In the genomic region with DNA sequence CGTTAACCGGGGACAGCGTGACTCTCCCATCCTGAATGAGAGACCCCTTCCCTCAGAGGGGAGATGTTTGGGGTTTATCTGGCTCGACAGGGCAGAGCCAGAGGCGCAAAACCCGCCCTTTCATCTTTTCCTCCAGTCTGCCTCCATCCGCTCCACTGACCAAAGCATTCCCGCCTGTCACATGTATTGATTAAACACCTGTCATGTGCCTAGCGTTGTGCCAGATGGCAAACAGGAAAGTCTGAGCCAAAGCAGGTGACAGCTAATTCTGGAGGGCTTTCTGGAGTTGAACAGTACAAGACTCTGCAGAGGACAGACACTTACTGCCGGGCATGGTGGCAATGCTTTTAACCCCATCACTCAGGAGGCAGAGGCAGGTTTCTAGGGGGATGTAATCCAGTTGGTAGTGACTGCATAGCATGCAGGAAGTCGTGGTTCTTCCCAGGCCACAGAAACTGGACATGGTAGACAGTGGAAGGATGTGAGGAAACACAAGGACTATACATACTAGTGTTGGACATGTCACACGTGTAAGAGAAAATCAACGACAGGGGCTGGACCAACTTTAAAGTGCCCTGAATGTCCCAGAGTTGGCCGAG, we compare ENCODE assay signal across 8 mouse cellular contexts. TPM values are rescaled to one million over a fixed set of nuclear protein-coding genes. Genes with fewer than 3 reads are reported as not detected.
A peak's percentile ranks its signal among the peaks of the same experiment; 100 is the strongest.
DNase-seq lines count a peak whose midpoint lies in the region; ATAC-seq and TF ChIP-seq lines count a peak whose summit lies in the region.

No protein-coding gene starts in this region.

- no peaks in the 10 kb centered on the region for H3K9me3 ChIP-seq in G1E (replicated peaks)
- H3K9me3 ChIP-seq in forebrain, embryonic 10.5 days, result no peaks in the 10 kb centered on the region
- H3K9me3 ChIP-seq in kidney, embryonic 15.5 days (replicated peaks), result no peaks in the 10 kb centered on the region
- no peaks in the 10 kb centered on the region for H3K9me3 ChIP-seq in midbrain, embryonic 10.5 days (replicated peaks)

- no peak for ATAC-seq in G1E (ENCODE audit: extremely low read depth, insufficient number of reproducible peaks, low FRiP score, poor library complexity, severe bottlenecking)
- no peak for ATAC-seq in kidney, embryonic 15.5 days (replicated peaks; ENCODE audit: low FRiP score)
- ATAC-seq in activated CD4-positive, CD25-positive, alpha-beta regulatory T cell, adult 4 months, result no peak

- DNase-seq in cerebellum, adult 11-12 months, result peak; percentile 56
- no peak for DNase-seq in cerebellum, postnatal 4 days (ENCODE audit: low spot score in 2 of 2)
- peak; percentile 35 for DNase-seq in G1E (ENCODE audit: low spot score)
- peak; percentile 42 for DNase-seq in forebrain, embryonic 10.5 days (ENCODE audit: extremely low spot score, low spot score)
- DNase-seq in midbrain, embryonic 10.5 days (ENCODE audit: low spot score), result no peak
- DNase-seq in adrenal gland, adult 18-20 months (ENCODE audit: low spot score in 2 of 2), result no peak

- WGBS in forebrain, embryonic 10.5 days, result 20% methylated on average over 14 of the region's 14 CpGs
- WGBS in kidney, embryonic 15.5 days, result 9% methylated on average over 14 of the region's 14 CpGs
- WGBS in midbrain, embryonic 10.5 days, result 20% methylated on average over 14 of the region's 14 CpGs

- H3K27me3 ChIP-seq in G1E (ENCODE audit: insufficient read depth, low read length), result no peaks in the 10 kb centered on the region
- no peaks in the 10 kb centered on the region for H3K27me3 ChIP-seq in forebrain, embryonic 10.5 days (ENCODE audit: poor library complexity, severe bottlenecking)
- H3K27me3 ChIP-seq in kidney, embryonic 15.5 days, result no peaks in the 10 kb centered on the region
- H3K27me3 ChIP-seq in midbrain, embryonic 10.5 days (ENCODE audit: low read depth, poor library complexity, severe bottlenecking), result peaks cover 5% of the 10 kb centered on the region

- peaks cover 41% of the 10 kb centered on the region for H3K36me3 ChIP-seq in G1E (replicated peaks)
- peaks cover 9% of the 10 kb centered on the region for H3K36me3 ChIP-seq in forebrain, embryonic 10.5 days (replicated peaks)
- H3K36me3 ChIP-seq in kidney, embryonic 15.5 days, result peaks cover 5% of the 10 kb centered on the region; the same call in 1 of the 2 replicates
- H3K36me3 ChIP-seq in midbrain, embryonic 10.5 days, result no peaks in the 10 kb centered on the region

- peak overlapping the region; percentile 80 for H3K4me3 ChIP-seq in G1E (ENCODE audit: low read depth, low read length)
- peak overlapping the region; percentile 71 for H3K4me3 ChIP-seq in forebrain, embryonic 10.5 days
- H3K4me3 ChIP-seq in kidney, embryonic 15.5 days (replicated peaks), result peak overlapping the region; percentile 57
- H3K4me3 ChIP-seq in midbrain, embryonic 10.5 days, result peak overlapping the region; percentile 84

- H3K4me2 ChIP-seq in kidney, embryonic 15.5 days, result peak overlapping the region; percentile 71

- no peak for TF ChIP-seq CTCF in G1E (IDR thresholded peaks at IDR 0.05; ENCODE audit: low read depth, low read length)

- peak overlapping the region; percentile 94 for H3K27ac ChIP-seq in forebrain, embryonic 10.5 days
- H3K27ac ChIP-seq in kidney, embryonic 15.5 days, result peak overlapping the region; percentile 88
- H3K27ac ChIP-seq in midbrain, embryonic 10.5 days (replicated peaks), result peak overlapping the region; percentile 96

- peaks cover 59% of the 10 kb centered on the region for H3K4me1 ChIP-seq in G1E (ENCODE audit: insufficient read depth, low read depth, low read length)
- H3K4me1 ChIP-seq in forebrain, embryonic 10.5 days, result peaks cover 44% of the 10 kb centered on the region
- peaks cover 34% of the 10 kb centered on the region for H3K4me1 ChIP-seq in kidney, embryonic 15.5 days
- H3K4me1 ChIP-seq in midbrain, embryonic 10.5 days, result peaks cover 51% of the 10 kb centered on the region

- H3K9ac ChIP-seq in kidney, embryonic 15.5 days, result peak overlapping the region; percentile 72

RNA-seq across cellular contexts. Expression of a gene that starts 0.7 kb away (rescaled TPM):
- total RNA-seq in G1E (2014; fragmentation: Nextera tagmentation) (69.9 and 72.8 TPM in 2 replicates), G1E (2017) (32.5 and 34.9 TPM in 2 replicates)
- polyA plus RNA-seq in G1E (2012), result 31.7 and 37.0 TPM in 2 replicates
- 14.9 and 16.5 TPM in 2 replicates for polyA plus RNA-seq in forebrain, embryonic 10.5 days (2016; fragmentation: Nextera tagmentation; extraction: Ambion mirVana)
- 23.2 and 27.1 TPM in 2 replicates for polyA plus RNA-seq in kidney, embryonic 15.5 days (2015; fragmentation: Nextera tagmentation; extraction: Ambion mirVana)
- 10.2 and 13.3 TPM in 2 replicates for polyA plus RNA-seq in midbrain, embryonic 10.5 days (2016; fragmentation: Nextera tagmentation; extraction: Ambion mirVana)
- 10 to 100 TPM; 12.6 to 14.3 TPM for total RNA-seq in adrenal gland, adult 18-20 months (2021)
- polyA plus RNA-seq in activated CD4-positive, CD25-positive, alpha-beta regulatory T cell, adult 4 months (2017; shearing (Covaris generic)), result 10 to 100 TPM in 1 of 2 experiments, 1 to 10 TPM in 1; 7.8 to 10.3 TPM

RNA-seq across cellular contexts. Expression of a gene that starts 18.6 kb away (rescaled TPM):
- total RNA-seq in G1E (2014; fragmentation: Nextera tagmentation), result not detected in 2 replicates
- 0.11 TPM in 1 of 2 replicates, not detected in the other for total RNA-seq in G1E (2017)
- 0.15 TPM in 1 of 2 replicates, not detected in the other for polyA plus RNA-seq in G1E (2012)
- polyA plus RNA-seq in forebrain, embryonic 10.5 days (2016; fragmentation: Nextera tagmentation; extraction: Ambion mirVana), result 0.21 and 0.48 TPM in 2 replicates
- 102 and 107 TPM in 2 replicates for polyA plus RNA-seq in kidney, embryonic 15.5 days (2015; fragmentation: Nextera tagmentation; extraction: Ambion mirVana)
- polyA plus RNA-seq in midbrain, embryonic 10.5 days (2016; fragmentation: Nextera tagmentation; extraction: Ambion mirVana), result 0.36 and 0.60 TPM in 2 replicates
- total RNA-seq in adrenal gland, adult 18-20 months (2021), result 1 to 10 TPM; 7.7 to 9.2 TPM
- not detected for polyA plus RNA-seq in activated CD4-positive, CD25-positive, alpha-beta regulatory T cell, adult 4 months (2017; shearing (Covaris generic))

RNA-seq across cellular contexts. Expression of a gene that starts 27.5 kb away (rescaled TPM):
- total RNA-seq in G1E (2014; fragmentation: Nextera tagmentation) (94.4 and 102 TPM in 2 replicates), G1E (2017) (100 and 112 TPM in 2 replicates)
- polyA plus RNA-seq in G1E (2012), result 16.3 and 17.3 TPM in 2 replicates
- polyA plus RNA-seq in forebrain, embryonic 10.5 days (2016; fragmentation: Nextera tagmentation; extraction: Ambion mirVana), result 33.8 and 35.2 TPM in 2 replicates
- 22.7 and 23.2 TPM in 2 replicates for polyA plus RNA-seq in kidney, embryonic 15.5 days (2015; fragmentation: Nextera tagmentation; extraction: Ambion mirVana)
- polyA plus RNA-seq in midbrain, embryonic 10.5 days (2016; fragmentation: Nextera tagmentation; extraction: Ambion mirVana), result 34.5 and 41.0 TPM in 2 replicates
- 10 to 100 TPM; 35.7 to 39.4 TPM for total RNA-seq in adrenal gland, adult 18-20 months (2021)
- polyA plus RNA-seq in activated CD4-positive, CD25-positive, alpha-beta regulatory T cell, adult 4 months (2017; shearing (Covaris generic)), result 1 to 10 TPM; 3.6 TPM

Comparison
In these comparisons a context has a peak if more than half of its experiments do, and no peak if none do; other contexts are left out.
1. DNase-seq: peak in cerebellum, adult 11-12 months (single experiment), G1E (single experiment) and forebrain, embryonic 10.5 days (single experiment); none in cerebellum, postnatal 4 days (0 of 2), midbrain, embryonic 10.5 days (single experiment) and adrenal gland, adult 18-20 months (0 of 2).
2. RNA of a gene that starts 18.6 kb away (polyA plus RNA-seq): 102 to 107 TPM in kidney, embryonic 15.5 days; not detected in activated CD4-positive, CD25-positive, alpha-beta regulatory T cell, adult 4 months, 0.36 to 0.60 TPM in midbrain, embryonic 10.5 days, 0.21 to 0.48 TPM in forebrain, embryonic 10.5 days and 0.15 TPM in G1E; every median in the first group is over 10 times any median in the second.
3. Peak in every context shown above with its lines, with median percentiles within 50 percentile points of each other: H3K4me3 ChIP-seq and H3K27ac ChIP-seq.